Comparison of ENCODE assay signal across 15 mouse cellular contexts in genomic region chr3:115730336-115730735, GRCm38 (mm10).
"Had no signal": no experiment of that assay in that cellular context is flagged by ENCODE, and none has a peak within 500 bp of the region (broad histone marks: within the 10 kb centered on the region; RNA-seq: fewer than 3 reads in every experiment).

No protein-coding gene starts in this region.

- H3K4me2 ChIP-seq: liver, embryonic 13.5 days; liver, embryonic 15.5 days; lung, embryonic 15.5 days; midbrain, embryonic 12.5 days; midbrain, embryonic 15.5 days; neural tube, embryonic 12.5 days had no signal

- H3K27me3 ChIP-seq: liver, embryonic 13.5 days; liver, embryonic 15.5 days; lung, embryonic 15.5 days; midbrain, embryonic 12.5 days; midbrain, embryonic 15.5 days; neural tube, embryonic 12.5 days had no signal

- ATAC-seq: liver, postnatal 0 days; lung, postnatal 0 days; midbrain, embryonic 15.5 days had no signal

- H3K4me3 ChIP-seq: liver, embryonic 13.5 days; liver, embryonic 15.5 days; lung, embryonic 15.5 days; midbrain, embryonic 10.5 days; midbrain, embryonic 12.5 days; midbrain, embryonic 15.5 days; neural tube, embryonic 12.5 days had no signal

- DNase-seq: liver, embryonic 13.5 days; liver, postnatal 0 days; lung, adult 2 months; lung, postnatal 4 days; right cerebral cortex, postnatal 14 days; thymus, adult 18-20 months; thymus, postnatal 14 days; thymus, postnatal 36 days had no signal

- H3K9me3 ChIP-seq: liver, embryonic 13.5 days; liver, embryonic 15.5 days; lung, embryonic 15.5 days; midbrain, embryonic 10.5 days; midbrain, embryonic 12.5 days; midbrain, embryonic 15.5 days; neural tube, embryonic 12.5 days had no signal

- H3K36me3 ChIP-seq: liver, embryonic 13.5 days; liver, embryonic 15.5 days; lung, embryonic 15.5 days; midbrain, embryonic 10.5 days; midbrain, embryonic 12.5 days; midbrain, embryonic 15.5 days; neural tube, embryonic 12.5 days had no signal

- H3K4me1 ChIP-seq: liver, embryonic 15.5 days; lung, embryonic 15.5 days; midbrain, embryonic 15.5 days; neural tube, embryonic 12.5 days had no signal

- H3K27ac ChIP-seq: liver, embryonic 13.5 days; liver, embryonic 15.5 days; lung, embryonic 15.5 days; midbrain, embryonic 10.5 days; midbrain, embryonic 12.5 days; midbrain, embryonic 15.5 days; neural tube, embryonic 12.5 days had no signal

- H3K9ac ChIP-seq: liver, embryonic 13.5 days; liver, embryonic 15.5 days; liver, postnatal 0 days; lung, embryonic 15.5 days; midbrain, embryonic 12.5 days; midbrain, embryonic 15.5 days; neural tube, embryonic 12.5 days had no signal
